Mouse (Mus musculus) forebrain, embryonic 16.5 days (tissue): ENCODE measurements around the gene Bach2. TPM values are rescaled to one million over a fixed set of nuclear protein-coding genes. Genes with fewer than 3 reads are reported as not detected.
A peak's percentile ranks its signal among the peaks of the same experiment; 100 is the strongest.

Experiments used
- ATAC-seq: fragments of 200-750 bp; cut with Nextera tagmentation; 2 replicates; pipeline ENCODE4 v1.8.0; 2017; ENCODE audit warnings: mild to moderate bottlenecking, moderate library complexity
- H3K27ac ChIP-seq: fragments of 300-500 bp; sonication (generic); 2 replicates; pipeline ENCODE4 v1.5.1; 2014; ENCODE audit warnings: low read length, control low read depth
- H3K27me3 ChIP-seq: fragments of 300-500 bp; sonication (generic); replicated peaks from 2 replicates; pipeline ENCODE4 v1.6.1; 2014; ENCODE audit warnings: low read length; ENCODE audit not compliant: control insufficient read depth, insufficient read depth
- H3K36me3 ChIP-seq: fragments of 300-500 bp; sonication (generic); 2 replicates; pipeline ENCODE4 v1.6.1; 2014; ENCODE audit not compliant: control insufficient read depth, insufficient read depth
- H3K4me1 ChIP-seq: fragments of 300-500 bp; sonication (generic); replicated peaks from 2 replicates; pipeline ENCODE4 v1.6.1; 2014; ENCODE audit warnings: low read length; ENCODE audit not compliant: control insufficient read depth, insufficient read depth
- H3K4me2 ChIP-seq: fragments of 300-500 bp; sonication (generic); 2 replicates; pipeline ENCODE4 v1.6.1; 2014; ENCODE audit warnings: mild to moderate bottlenecking, low read length, control low read depth
- H3K4me3 ChIP-seq: fragments of 300-500 bp; sonication (generic); replicated peaks from 2 replicates; pipeline ENCODE4 v1.5.1; 2014; ENCODE audit warnings: mild to moderate bottlenecking, low read length, control low read depth
- H3K9ac ChIP-seq: fragments of 300-500 bp; sonication (generic); replicated peaks from 2 replicates; pipeline ENCODE4 v1.6.1; 2014; ENCODE audit warnings: low read depth, low read length, control low read depth
- H3K9me3 ChIP-seq: fragments of 300-500 bp; sonication (generic); 2 replicates; pipeline ENCODE4 v1.6.1; 2016; ENCODE audit warnings: low read length; ENCODE audit not compliant: control insufficient read depth
- WGBS: fragments of 180-500 bp; shearing (Covaris S2); extraction: QIAGEN DNeasy Blood & Tissue Kit; methylation state at CpG from one replicate; pipeline ENCODE4 v1.1.7; 2014; 5-methylcytosine and 5-hydroxymethylcytosine counted together
- polyA plus RNA-seq: library from polyadenylated mRNA; unstranded; fragments of >200 nt; fragmentation: Nextera tagmentation; extraction: Ambion mirVana; gene quantifications from 2 replicates; pipeline ENCODE4 v1.2.1, GENCODE M21; 2015

The Bach2 gene
- polyA plus RNA-seq, 1 experiment from 2014 or later: 33.3 TPM

GRCm38 (mm10) chr4:32530921-32531846, 292.6 kb downstream of the Bach2 start:
- H3K4me1 ChIP-seq: peaks cover 53% of the 10 kb centered on the region
- peak; percentile 88 for ATAC-seq
- 3% methylated on average over 28 of the region's 28 CpGs for WGBS

DNA sequence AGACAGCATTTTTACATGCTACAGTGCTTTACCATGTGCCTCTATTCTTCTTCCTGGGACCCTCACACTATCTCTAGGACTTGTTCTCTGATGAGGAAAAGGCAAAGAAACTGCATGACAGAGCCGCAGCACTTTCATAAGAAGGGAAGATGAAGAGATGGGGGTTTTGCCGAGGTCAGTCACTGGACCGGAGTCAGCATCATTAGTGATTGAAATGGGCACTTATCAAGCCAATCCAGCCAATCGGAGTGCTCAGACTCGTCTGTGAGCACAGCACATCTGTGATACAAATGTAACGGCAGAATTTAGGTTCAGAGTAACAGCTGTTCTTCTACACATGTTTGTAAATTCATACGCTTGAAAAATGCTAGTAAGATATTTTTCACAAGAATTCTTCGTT, 293.5 kb downstream of the Bach2 start:
- ATAC-seq: no peak
- 42% methylated on average over 8 of the region's 8 CpGs for WGBS
- H3K9ac ChIP-seq: no peak overlapping the region
- no peaks in the 10 kb centered on the region for H3K36me3 ChIP-seq
- no peaks in the 10 kb centered on the region for H3K9me3 ChIP-seq
- H3K4me2 ChIP-seq: peak overlapping the region; percentile 53
- no peak overlapping the region for H3K4me3 ChIP-seq
- H3K27me3 ChIP-seq: no peaks in the 10 kb centered on the region
- H3K4me1 ChIP-seq: peaks cover 56% of the 10 kb centered on the region
- peak overlapping the region; percentile 86 for H3K27ac ChIP-seq

More at GRCm38 (mm10) chr4:32530921-32531846, 292.6 kb downstream of the Bach2 start:
- peak overlapping the region; percentile 40 for H3K9ac ChIP-seq
- no peaks in the 10 kb centered on the region for H3K36me3 ChIP-seq
- no peaks in the 10 kb centered on the region for H3K27me3 ChIP-seq
- peak overlapping the region; percentile 86 for H3K27ac ChIP-seq
- peak overlapping the region; percentile 18 for H3K4me3 ChIP-seq
- no peaks in the 10 kb centered on the region for H3K9me3 ChIP-seq
- H3K4me2 ChIP-seq: peak overlapping the region; percentile 53

- 46% methylated on average over 7 of the region's 7 CpGs for whole genome bisulfite sequencing
Measured at GRCm38 (mm10) chr4:32533735-32534134, 295.1 kb downstream of the Bach2 start.

GRCm38 (mm10) chr4:32535626-32536025, 297.0 kb downstream of the Bach2 start:
- Histone ChIP-seq H3K9ac (no peak overlapping the region), H3K27me3 (no peaks in the 10 kb centered on the region), H3K4me2 (no peak overlapping the region), H3K4me3 (no peak overlapping the region), H3K9me3 (no peaks in the 10 kb centered on the region), H3K27ac (no peak overlapping the region), H3K36me3 (no peaks in the 10 kb centered on the region), H3K4me1 (peaks cover 65% of the 10 kb centered on the region)
- WGBS: 85% methylated on average over 7 of the region's 7 CpGs
- ATAC-seq: no peak

More at GRCm38 (mm10) chr4:32533735-32534134, 295.1 kb downstream of the Bach2 start:
- Histone ChIP-seq H3K4me2 (no peak overlapping the region), H3K9ac (no peak overlapping the region), H3K27ac (peak overlapping the region; percentile 80), H3K36me3 (no peaks in the 10 kb centered on the region), H3K4me3 (no peak overlapping the region), H3K9me3 (no peaks in the 10 kb centered on the region), H3K27me3 (no peaks in the 10 kb centered on the region), H3K4me1 (peaks cover 72% of the 10 kb centered on the region)
- no peak for ATAC-seq

DNA sequence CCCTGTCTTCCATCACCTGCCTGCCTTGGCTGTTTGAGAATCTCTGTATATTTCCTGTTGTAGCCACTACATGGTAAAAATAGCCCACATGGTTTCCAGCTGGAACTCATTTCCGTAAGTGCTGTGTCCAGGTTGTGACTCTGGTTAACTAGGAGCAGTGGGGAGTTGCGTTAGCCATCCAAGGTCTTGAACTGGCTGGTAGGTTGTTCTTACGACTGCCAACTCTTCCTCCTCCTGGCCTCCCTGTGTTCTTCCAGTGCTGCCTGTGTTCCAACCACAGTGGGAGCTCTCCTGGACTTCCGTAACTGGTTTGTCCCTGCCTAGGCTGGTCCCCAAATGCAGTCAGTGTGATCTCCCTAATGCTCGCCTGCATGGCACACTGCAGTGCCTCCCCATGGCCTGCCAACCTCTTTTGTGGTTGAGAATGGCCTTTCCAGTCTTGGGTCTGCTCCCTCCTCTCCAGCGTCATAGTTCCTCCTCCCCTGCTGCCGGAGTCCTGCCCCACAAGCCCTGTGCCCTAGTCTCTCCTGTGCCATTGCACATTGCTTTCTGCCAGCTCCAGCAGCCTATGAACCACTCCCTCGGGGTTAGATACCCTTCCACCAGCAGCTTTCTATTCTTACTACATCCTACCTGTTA, 298.4 kb downstream of the Bach2 start:
- H3K9me3 ChIP-seq: no peaks in the 10 kb centered on the region
- H3K4me1 ChIP-seq: peaks cover 51% of the 10 kb centered on the region
- no peak overlapping the region for H3K4me3 ChIP-seq
- 64% methylated on average over 8 of the region's 8 CpGs for WGBS
- peak overlapping the region; percentile 46; the same call in 1 of the 2 replicates for H3K27ac ChIP-seq
- H3K27me3 ChIP-seq: no peaks in the 10 kb centered on the region
- ATAC-seq: peak; percentile 5; the same call in 1 of the 2 replicates
- no peaks in the 10 kb centered on the region for H3K36me3 ChIP-seq
- no peak overlapping the region for H3K9ac ChIP-seq
- H3K4me2 ChIP-seq: no peak overlapping the region

DNA sequence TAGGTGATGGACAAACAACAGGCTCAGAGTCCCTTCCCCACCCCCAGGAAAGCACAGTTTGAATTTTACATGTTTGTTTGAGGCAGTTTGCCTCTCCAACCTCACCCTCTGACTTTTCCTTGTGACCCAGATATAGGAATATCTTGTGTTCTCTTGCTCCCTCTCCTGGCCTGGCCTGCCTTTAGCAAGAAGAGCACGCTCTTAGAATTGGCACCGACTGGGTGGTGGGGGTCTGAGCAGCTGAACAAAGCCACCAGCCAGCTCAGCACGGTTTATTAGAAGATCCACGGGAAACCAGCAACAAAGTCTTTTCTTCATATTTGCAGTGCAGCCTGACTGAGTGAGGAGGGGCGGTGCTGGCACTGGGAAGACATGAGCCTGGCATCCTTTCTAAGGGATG, 299.5 kb downstream of the Bach2 start:
- ATAC-seq: peak; percentile 88
- 1% methylated on average over 5 of the region's 5 CpGs for WGBS
- H3K27me3 ChIP-seq: no peaks in the 10 kb centered on the region
- no peaks in the 10 kb centered on the region for H3K9me3 ChIP-seq
- peaks cover 41% of the 10 kb centered on the region for H3K4me1 ChIP-seq
- H3K4me2 ChIP-seq: no peak overlapping the region; the same call in 1 of the 2 replicates
- no peaks in the 10 kb centered on the region for H3K36me3 ChIP-seq
- H3K4me3 ChIP-seq: no peak overlapping the region
- peak overlapping the region; percentile 88 for H3K27ac ChIP-seq
- peak overlapping the region; percentile 33 for H3K9ac ChIP-seq

DNA sequence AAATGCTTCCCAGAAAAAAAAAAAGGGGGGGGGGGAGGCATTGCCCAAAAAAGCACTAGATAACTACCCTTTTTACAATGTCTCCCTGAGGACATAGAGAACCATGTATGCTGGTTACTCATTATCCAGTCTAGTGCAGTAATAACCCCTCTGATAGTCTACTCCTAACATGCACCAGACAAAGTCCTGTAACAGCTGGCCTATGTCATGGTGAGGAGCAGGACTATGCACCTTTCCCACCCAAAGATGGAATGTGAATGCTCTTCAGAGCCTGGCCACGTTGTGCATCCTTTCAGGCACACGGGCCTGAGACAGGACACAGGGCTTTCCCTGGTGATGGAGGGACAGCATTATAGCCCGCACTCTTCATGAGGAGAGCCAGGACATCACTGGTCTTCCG, 299.9 kb downstream of the Bach2 start:
- peaks cover 37% of the 10 kb centered on the region for H3K4me1 ChIP-seq
- no peaks in the 10 kb centered on the region for H3K9me3 ChIP-seq
- H3K9ac ChIP-seq: peak overlapping the region; percentile 33
- peak overlapping the region; percentile 8; the same call in 1 of the 2 replicates for H3K4me2 ChIP-seq
- peak overlapping the region; percentile 88 for H3K27ac ChIP-seq
- 65% methylated on average over 4 of the region's 4 CpGs for WGBS
- no peak overlapping the region for H3K4me3 ChIP-seq
- H3K36me3 ChIP-seq: no peaks in the 10 kb centered on the region
- H3K27me3 ChIP-seq: no peaks in the 10 kb centered on the region
- peak; percentile 43 for ATAC-seq

GRCm38 (mm10) chr4:32538987-32539386, 300.4 kb downstream of the Bach2 start:
- ATAC-seq: peak; percentile 21; the same call in 1 of the 2 replicates

More at GRCm38 (mm10) chr4:32538987-32539386, 300.4 kb downstream of the Bach2 start:
- Histone ChIP-seq H3K4me3 (no peak overlapping the region), H3K27me3 (no peaks in the 10 kb centered on the region), H3K9ac (peak overlapping the region; percentile 33; the same call in 1 of the 2 replicates), H3K36me3 (no peaks in the 10 kb centered on the region), H3K4me2 (no peak overlapping the region), H3K9me3 (no peaks in the 10 kb centered on the region), H3K4me1 (peaks cover 33% of the 10 kb centered on the region), H3K27ac (peak overlapping the region; percentile 88)
- WGBS: 57% methylated on average over 11 of the region's 11 CpGs
